Mouse (Mus musculus) activated CD4-positive, CD25-positive, alpha-beta regulatory T cell (primary cell): ENCODE data around the gene Rex1bd. TPM values are rescaled to one million over a fixed set of nuclear protein-coding genes. Genes with fewer than 3 reads are reported as not detected.

Experiments used
- polyA plus RNA-seq, 2 experiments: library from polyadenylated mRNA; unstranded; fragments of 100-300 nt; shearing (Covaris generic); gene quantifications; one replicate each; pipeline ENCODE4 v1.2.1; 2017

Rex1bd gene
- 100 to 1,000 TPM; 103 to 125 TPM for polyA plus RNA-seq

GRCm38 (mm10) chr8:70506328-70507026 lies at the start of gene Rex1bd:
Rex1bd (minus strand) TSS chr8:70506752.

GRCm38 (mm10) chr8:70539077-70539813 lies 32.7 kb upstream of the Rex1bd start, which contains the start of gene Ell:
Ell (plus strand) TSS chr8:70539457.

GRCm38 (mm10) chr8:70527512-70528181 lies 21.1 kb upstream of the Rex1bd start, which contains the start of the genes Fkbp8 and Kxd1:
Fkbp8 (plus strand) TSS chr8:70527724.
Kxd1 (minus strand) TSS chr8:70527956.

GRCm38 (mm10) chr8:70510228-70510915 lies 3.8 kb upstream of the Rex1bd start, which contains the start of gene Uba52:
Uba52 (minus strand) TSS chr8:70510801.

GRCm38 (mm10) chr8:70492664-70493640 lies 13.6 kb downstream of the Rex1bd start, which contains the start of gene Crlf1:
Crlf1 (plus strand) TSS chr8:70493158.

GRCm38 (mm10) chr8:70486941-70487520 lies 19.5 kb downstream of the Rex1bd start, which contains the start of gene Tmem59l:
Tmem59l (minus strand) TSS chr8:70487358.

GRCm38 (mm10) chr8:70476333-70477268 lies 30.0 kb downstream of the Rex1bd start, which contains the start of gene Klhl26:
Klhl26 (minus strand) TSS chr8:70476968.

Other genes with a start within 250 kb of the Rex1bd start
- 1 to 10 TPM; 2.9 to 5.7 TPM for gene Homer3, start 223.9 kb downstream of the Rex1bd start, polyA plus RNA-seq
- gene Ddx49, start 204.3 kb downstream of the Rex1bd start, polyA plus RNA-seq = 10 to 100 TPM; 49.1 to 66.3 TPM
- 100 to 1,000 TPM; 346 to 377 TPM for gene Cope, start 204.2 kb downstream of the Rex1bd start, polyA plus RNA-seq
- not detected for gene Cers1, start 191.0 kb downstream of the Rex1bd start, polyA plus RNA-seq
- under 1 TPM; 0.36 to 0.39 TPM for gene Gdf1, start 176.9 kb downstream of the Rex1bd start, polyA plus RNA-seq
- 10 to 100 TPM; 55.4 to 75.0 TPM for gene Upf1, start 153.5 kb downstream of the Rex1bd start, polyA plus RNA-seq
- gene Comp, start 133.2 kb downstream of the Rex1bd start, polyA plus RNA-seq = 1 to 10 TPM; 1.0 to 2.2 TPM
- gene Crtc1, start 67.2 kb downstream of the Rex1bd start, polyA plus RNA-seq = 10 to 100 TPM in 1 of 2 experiments, 1 to 10 TPM in 1; 9.8 to 11.8 TPM
- gene Klhl26, start 29.8 kb downstream of the Rex1bd start, polyA plus RNA-seq = 10 to 100 TPM; 10.3 to 17.8 TPM
- gene Tmem59l, start 19.4 kb downstream of the Rex1bd start, polyA plus RNA-seq = not detected
- gene Crlf1, start 13.6 kb downstream of the Rex1bd start, polyA plus RNA-seq = not detected
- 1,000 to 10,000 TPM in 1 of 2 experiments, 100 to 1,000 TPM in 1; 932 to 1,504 TPM for gene Uba52, start 4.0 kb upstream of the Rex1bd start, polyA plus RNA-seq
- 100 to 1,000 TPM; 372 to 404 TPM for gene Fkbp8, start 21.0 kb upstream of the Rex1bd start, polyA plus RNA-seq
- gene Kxd1, start 21.2 kb upstream of the Rex1bd start, polyA plus RNA-seq = 100 to 1,000 TPM; 108 to 123 TPM
- gene Ell, start 32.7 kb upstream of the Rex1bd start, polyA plus RNA-seq = 10 to 100 TPM; 25.7 to 27.7 TPM
- gene Isyna1, start 87.6 kb upstream of the Rex1bd start, polyA plus RNA-seq = 10 to 100 TPM; 31.5 to 78.3 TPM
- gene Ssbp4, start 102.1 kb upstream of the Rex1bd start, polyA plus RNA-seq = 100 to 1,000 TPM; 121 to 146 TPM
- gene Lrrc25, start 109.4 kb upstream of the Rex1bd start, polyA plus RNA-seq = under 1 TPM; 0.38 to 0.74 TPM
- gene Gdf15, start 125.7 kb upstream of the Rex1bd start, polyA plus RNA-seq = not detected
- gene Pgpep1, start 153.6 kb upstream of the Rex1bd start, polyA plus RNA-seq = 1 to 10 TPM; 4.7 to 9.1 TPM
- gene Lsm4, start 166.5 kb upstream of the Rex1bd start, polyA plus RNA-seq = 100 to 1,000 TPM; 348 to 441 TPM
- gene Jund, start 192.2 kb upstream of the Rex1bd start, polyA plus RNA-seq = 100 to 1,000 TPM; 757 to 879 TPM
- gene Iqcn, start 196.7 kb upstream of the Rex1bd start, polyA plus RNA-seq = not detected
- not detected for gene Gm3336, start 211.8 kb upstream of the Rex1bd start, polyA plus RNA-seq
- 1 to 10 TPM; 1.0 to 1.3 TPM for gene Pde4c, start 217.0 kb upstream of the Rex1bd start, polyA plus RNA-seq
- gene Rab3a, start 247.9 kb upstream of the Rex1bd start, polyA plus RNA-seq = 10 to 100 TPM in 1 of 2 experiments, 1 to 10 TPM in 1; 9.7 to 16.6 TPM